12 mouse cellular contexts compared by ENCODE assay signal in genomic region chr12:99332144-99332807, GRCm38 (mm10).
DNase-seq lines count a peak whose midpoint lies in the region; ATAC-seq lines count a peak whose summit lies in the region.
"Had no signal": no experiment of that assay in that cellular context is flagged by ENCODE, and none has a peak within 500 bp of the region (broad histone marks: within the 10 kb centered on the region; RNA-seq: fewer than 3 reads in every experiment).

No protein-coding gene starts in this region.

- H3K9ac ChIP-seq in heart, embryonic 16.5 days (ENCODE audit: low read length) = no peak overlapping the region
- H3K9ac ChIP-seq: embryonic facial prominence, embryonic 15.5 days had no signal

- peaks cover 2% of the 10 kb centered on the region; the same call in 1 of the 2 replicates for H3K36me3 ChIP-seq in heart, embryonic 16.5 days (ENCODE audit: control insufficient read depth, insufficient read depth)
- H3K36me3 ChIP-seq: embryonic facial prominence, embryonic 15.5 days had no signal

- H3K27ac ChIP-seq in heart, embryonic 16.5 days (ENCODE audit: low read length) = 0 out of 2 replicates have a peak overlapping the region, but pooled peaks have one; percentile 11
- H3K27ac ChIP-seq: embryonic facial prominence, embryonic 15.5 days had no signal

- no peak for ATAC-seq in heart, embryonic 16.5 days (replicated peaks; ENCODE audit: extremely low read depth, insufficient read depth, low FRiP score)
- 0 out of 2 replicates have a peak, but pooled peaks have one; percentile 33 for ATAC-seq in erythroid progenitor cell, adult 5-6 weeks (replicated peaks; ENCODE audit: low FRiP score, poor library complexity, severe bottlenecking)
- peak; percentile 33 for ATAC-seq in megakaryocyte-erythroid progenitor cell, adult 5-6 weeks (replicated peaks; ENCODE audit: low FRiP score, low TSS enrichment, poor library complexity, severe bottlenecking)

- no peak overlapping the region for H3K4me3 ChIP-seq in heart, embryonic 16.5 days (ENCODE audit: low read length)
- H3K4me3 ChIP-seq: embryonic facial prominence, embryonic 15.5 days had no signal

- H3K4me1 ChIP-seq in heart, embryonic 16.5 days (ENCODE audit: control insufficient read depth, insufficient read depth, low read length) = peaks cover 35% of the 10 kb centered on the region

- no peaks in the 10 kb centered on the region for H3K9me3 ChIP-seq in heart, embryonic 16.5 days (replicated peaks; ENCODE audit: control insufficient read depth, low read length)
- H3K9me3 ChIP-seq: embryonic facial prominence, embryonic 15.5 days had no signal

- H3K4me2 ChIP-seq in heart, embryonic 16.5 days (ENCODE audit: low read depth, low read length) = no peak overlapping the region
- H3K4me2 ChIP-seq: embryonic facial prominence, embryonic 15.5 days; midbrain, embryonic 11.5 days had no signal

- no peak for DNase-seq in heart, adult 18-20 months
- peak; percentile 30 to 51 for DNase-seq in cerebellum, postnatal 36 days
- DNase-seq in kidney, postnatal 25 days = no peak
- DNase-seq in embryo, embryonic 10.5 days (ENCODE audit: low spot score) = no peak
- no peak for DNase-seq in frontal cortex, adult 2 months (ENCODE audit: extremely low spot score in 1 of 2, low spot score in 1 of 2)
- DNase-seq: gastrocnemius, postnatal 10 days; kidney, postnatal 36 days had no signal

- 66% methylated on average over 16 of the region's 16 CpGs for WGBS in heart, embryonic 16.5 days

- no peaks in the 10 kb centered on the region for H3K27me3 ChIP-seq in heart, embryonic 16.5 days (ENCODE audit: control insufficient read depth, insufficient read depth, low read length)
- H3K27me3 ChIP-seq: embryonic facial prominence, embryonic 15.5 days had no signal

Comparison
In these comparisons a context has a peak if more than half of its experiments do, and no peak if none do; other contexts are left out.
1. DNase-seq: peak in cerebellum, postnatal 36 days (2 of 2); none in heart, adult 18-20 months (0 of 2), kidney, postnatal 25 days (0 of 2), embryo, embryonic 10.5 days (single experiment) and frontal cortex, adult 2 months (0 of 2).